Mouse (Mus musculus) lung, embryonic 16.5 days (tissue): ENCODE data around the gene Upk2. TPM values are rescaled to one million over a fixed set of nuclear protein-coding genes. Genes with fewer than 3 reads are reported as not detected.

ENCODE experiments used
- ATAC-seq: fragments of 200-750 bp; cut with Nextera tagmentation; 2 replicates; pipeline ENCODE4 v1.8.0; 2017; ENCODE audit warnings: low read depth, mild to moderate bottlenecking, moderate library complexity
- H3K27ac ChIP-seq: fragments of 300-500 bp; sonication (generic); 2 replicates; pipeline ENCODE4 v1.5.1; 2014; ENCODE audit warnings: mild to moderate bottlenecking, control low read depth, low read length
- H3K27me3 ChIP-seq: fragments of 300-500 bp; sonication (generic); 2 replicates; pipeline ENCODE4 v1.6.1; 2014; ENCODE audit warnings: low read depth, low read length, mixed read lengths; ENCODE audit not compliant: control insufficient read depth, insufficient read depth
- H3K36me3 ChIP-seq: fragments of 300-500 bp; sonication (generic); 2 replicates; pipeline ENCODE4 v1.6.1; 2014; ENCODE audit warnings: low read length; ENCODE audit not compliant: control insufficient read depth, insufficient read depth
- H3K4me1 ChIP-seq: fragments of 300-500 bp; sonication (generic); replicated peaks from 2 replicates; pipeline ENCODE4 v1.6.1; 2014; ENCODE audit warnings: low read length, mixed read lengths; ENCODE audit not compliant: control insufficient read depth, insufficient read depth
- H3K4me2 ChIP-seq: fragments of 300-500 bp; sonication (generic); 2 replicates; pipeline ENCODE4 v1.6.1; 2014; ENCODE audit warnings: low read depth, low read length, control low read depth
- H3K4me3 ChIP-seq: fragments of 300-500 bp; sonication (generic); 2 replicates; pipeline ENCODE4 v1.5.1; 2014; ENCODE audit warnings: mild to moderate bottlenecking, low read length, control low read depth
- H3K9ac ChIP-seq: fragments of 300-500 bp; sonication (generic); 2 replicates; pipeline ENCODE4 v1.6.1; 2014; ENCODE audit warnings: low read length, control low read depth
- H3K9me3 ChIP-seq: fragments of 300-500 bp; sonication (generic); 2 replicates; pipeline ENCODE4 v1.6.1; 2016; ENCODE audit warnings: low read length; ENCODE audit not compliant: control insufficient read depth
- WGBS: fragments of 180-500 bp; shearing (Covaris S2); extraction: QIAGEN DNeasy Blood & Tissue Kit; methylation state at CpG from one replicate; pipeline ENCODE4 v1.1.7; 2014; 5-methylcytosine and 5-hydroxymethylcytosine counted together
- polyA plus RNA-seq: library from polyadenylated mRNA; unstranded; fragments of >200 nt; fragmentation: Nextera tagmentation; extraction: Ambion mirVana; gene quantifications from 2 replicates; pipeline ENCODE4 v1.2.1, GENCODE M21; 2015

The Upk2 gene
- polyA plus RNA-seq, 1 experiment from 2014 or later: 1.8 TPM

- Histone ChIP-seq H3K4me1 (peaks cover 99% of the 10 kb centered on the region), H3K9ac (peak overlapping the region; percentile 69), H3K9me3 (no peaks in the 10 kb centered on the region), H3K27ac (peak overlapping the region; percentile 98), H3K36me3 (peaks cover 5% of the 10 kb centered on the region; the same call in 1 of the 2 replicates), H3K4me3 (no peak overlapping the region), H3K4me2 (peak overlapping the region; percentile 83), H3K27me3 (no peaks in the 10 kb centered on the region)
- WGBS: 39% methylated on average over 12 of the region's 12 CpGs
- ATAC-seq: no peak
Observed at GRCm38 (mm10) chr9:44496803-44497461, 42.2 kb upstream of the Upk2 start.

DNA sequence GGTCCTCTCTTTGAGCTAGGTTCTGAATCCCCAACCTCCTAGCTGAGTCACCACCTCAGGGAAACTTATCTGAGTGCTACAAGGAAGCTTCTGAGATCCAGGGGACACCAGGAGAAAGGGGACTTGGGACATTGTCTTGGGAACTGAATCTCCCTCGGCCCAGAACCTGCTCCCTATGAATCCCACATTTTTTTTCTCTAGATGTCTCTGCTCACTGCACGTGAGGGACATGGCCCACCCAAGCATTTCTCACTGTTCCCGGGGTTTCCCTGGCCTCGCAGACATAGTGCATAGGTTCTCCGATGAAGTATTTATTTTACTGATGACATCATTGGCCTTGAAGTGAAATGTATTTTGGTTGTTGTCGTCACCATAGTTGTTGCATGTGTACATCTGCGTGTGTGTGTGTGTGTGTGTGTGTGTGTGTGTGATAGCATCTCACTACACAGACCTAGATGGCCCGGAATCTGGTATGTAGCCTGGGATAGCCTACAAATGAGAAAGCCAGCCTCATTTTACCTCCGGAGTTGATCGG, 41.1 kb upstream of the Upk2 start:
- 49% methylated on average over 10 of the region's 10 CpGs for WGBS
- H3K27me3 ChIP-seq: no peaks in the 10 kb centered on the region
- H3K9ac ChIP-seq: peak overlapping the region; percentile 54; the same call in 1 of the 2 replicates
- no peak overlapping the region for H3K4me3 ChIP-seq
- peaks cover 2% of the 10 kb centered on the region; the same call in 1 of the 2 replicates for H3K36me3 ChIP-seq
- H3K4me1 ChIP-seq: peaks cover 96% of the 10 kb centered on the region
- H3K27ac ChIP-seq: peak overlapping the region; percentile 92
- H3K4me2 ChIP-seq: no peak overlapping the region
- no peak for ATAC-seq
- H3K9me3 ChIP-seq: no peaks in the 10 kb centered on the region

- Histone ChIP-seq H3K9me3 (no peaks in the 10 kb centered on the region), H3K27ac (peak overlapping the region; percentile 92), H3K36me3 (peaks cover 2% of the 10 kb centered on the region; the same call in 1 of the 2 replicates), H3K4me2 (peak overlapping the region; percentile 12), H3K9ac (peak overlapping the region; percentile 54), H3K27me3 (no peaks in the 10 kb centered on the region), H3K4me1 (peaks cover 96% of the 10 kb centered on the region), H3K4me3 (no peak overlapping the region)
- WGBS: 23% methylated on average over 9 of the region's 9 CpGs
- no peak for ATAC-seq
Observed at GRCm38 (mm10) chr9:44494863-44495809, 40.4 kb upstream of the Upk2 start.

- 17% methylated on average over 11 of the region's 11 CpGs for WGBS
- peaks cover 97% of the 10 kb centered on the region for H3K4me1 ChIP-seq
- H3K4me3 ChIP-seq: no peak overlapping the region
Observed at GRCm38 (mm10) chr9:44494261-44494862, 39.6 kb upstream of the Upk2 start.

GRCm38 (mm10) chr9:44492631-44493461, 38.1 kb upstream of the Upk2 start:
- no peak for ATAC-seq
- H3K27me3 ChIP-seq: no peaks in the 10 kb centered on the region

More at GRCm38 (mm10) chr9:44494261-44494862, 39.6 kb upstream of the Upk2 start:
- H3K9me3 ChIP-seq: no peaks in the 10 kb centered on the region
- peaks cover 2% of the 10 kb centered on the region; the same call in 1 of the 2 replicates for H3K36me3 ChIP-seq
- H3K27ac ChIP-seq: peak overlapping the region; percentile 92
- peak overlapping the region; percentile 54 for H3K9ac ChIP-seq
- no peak for ATAC-seq
- H3K27me3 ChIP-seq: no peaks in the 10 kb centered on the region
- peak overlapping the region; percentile 12 for H3K4me2 ChIP-seq

GRCm38 (mm10) chr9:44491351-44491750, 36.6 kb upstream of the Upk2 start:
- no peak for ATAC-seq
- 79% methylated on average over 10 of the region's 10 CpGs for whole genome bisulfite sequencing
- no peaks in the 10 kb centered on the region for H3K27me3 ChIP-seq
- peaks cover under 1% of the 10 kb centered on the region; the same call in 1 of the 2 replicates for H3K36me3 ChIP-seq
- peaks cover 91% of the 10 kb centered on the region for H3K4me1 ChIP-seq
- no peak overlapping the region for H3K9ac ChIP-seq
- no peak overlapping the region for H3K4me3 ChIP-seq
- no peak overlapping the region for H3K27ac ChIP-seq
- no peaks in the 10 kb centered on the region for H3K9me3 ChIP-seq
- H3K4me2 ChIP-seq: no peak overlapping the region

More at GRCm38 (mm10) chr9:44492631-44493461, 38.1 kb upstream of the Upk2 start:
- peak overlapping the region; percentile 30 for H3K27ac ChIP-seq
- no peak overlapping the region for H3K4me2 ChIP-seq
- 62% methylated on average over 17 of the region's 17 CpGs for WGBS
- peak overlapping the region; percentile 41; the same call in 1 of the 2 replicates for H3K9ac ChIP-seq
- H3K9me3 ChIP-seq: no peaks in the 10 kb centered on the region
- peaks cover 2% of the 10 kb centered on the region; the same call in 1 of the 2 replicates for H3K36me3 ChIP-seq
- H3K4me3 ChIP-seq: no peak overlapping the region
- H3K4me1 ChIP-seq: peaks cover 97% of the 10 kb centered on the region

DNA sequence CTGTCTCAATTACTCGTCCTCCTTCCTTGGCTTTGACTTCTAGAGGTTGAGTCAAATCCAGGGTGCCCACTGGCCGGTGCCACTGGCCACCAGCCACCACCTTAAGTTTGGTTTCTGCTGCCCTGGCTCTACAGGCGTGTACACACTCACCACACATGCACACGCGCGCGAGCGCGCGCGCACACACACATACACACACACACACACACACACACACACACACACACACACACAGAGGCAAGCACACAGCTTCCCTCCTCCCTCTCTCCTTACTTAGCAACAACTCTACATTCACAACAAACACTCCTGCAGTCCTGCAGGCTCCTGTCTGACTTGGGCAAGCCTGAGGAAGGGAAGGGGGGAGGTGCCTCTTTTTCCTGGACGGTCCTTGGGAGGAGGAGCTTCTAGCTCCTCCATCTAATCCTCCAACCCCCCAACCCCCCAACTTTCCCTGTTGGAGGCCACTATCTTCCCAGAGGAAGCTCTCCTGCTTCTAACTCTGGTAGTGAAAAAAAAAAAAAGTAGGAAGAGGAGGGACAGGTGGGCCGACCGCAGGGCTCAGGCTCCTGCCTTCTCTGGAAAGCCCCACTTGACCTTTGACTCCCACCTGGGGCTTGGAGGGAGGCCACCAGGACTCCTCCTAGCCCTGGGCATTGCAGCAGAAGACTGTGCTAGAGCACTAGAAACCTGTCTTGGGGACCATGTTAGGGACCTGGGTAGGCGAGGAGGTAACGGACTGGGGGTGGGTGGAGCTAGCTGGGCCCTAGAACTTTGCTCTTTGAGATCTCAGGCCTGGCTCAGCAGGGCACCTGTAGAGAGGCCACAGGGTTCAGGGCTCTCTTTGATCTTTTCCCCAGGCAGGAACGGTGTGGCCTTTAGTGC, 35.6 kb upstream of the Upk2 start:
- H3K27me3 ChIP-seq: no peaks in the 10 kb centered on the region
- 21% methylated on average over 17 of the region's 17 CpGs for WGBS
- peak overlapping the region; percentile 65 for H3K9ac ChIP-seq
- H3K9me3 ChIP-seq: no peaks in the 10 kb centered on the region
- H3K27ac ChIP-seq: peak overlapping the region; percentile 98
- H3K4me2 ChIP-seq: peak overlapping the region; percentile 80
- peak overlapping the region; percentile 97 for H3K4me3 ChIP-seq
- no peaks in the 10 kb centered on the region for H3K36me3 ChIP-seq
- peaks cover 91% of the 10 kb centered on the region for H3K4me1 ChIP-seq
- no peak for ATAC-seq
